Mouse (Mus musculus) midbrain, embryonic 12.5 days (tissue): ENCODE measurements around the gene Akirin1. TPM values are rescaled to one million over a fixed set of nuclear protein-coding genes. Genes with fewer than 3 reads are reported as not detected.
A peak's percentile ranks its signal among the peaks of the same experiment; 100 is the strongest.

Source experiments
- ATAC-seq: fragments of 200-750 bp; cut with Nextera tagmentation; 2 replicates; pipeline ENCODE4 v1.8.0; 2017; ENCODE audit warnings: low read depth, moderate TSS enrichment, moderate library complexity; ENCODE audit not compliant: low FRiP score
- H3K27ac ChIP-seq: fragments of 300-500 bp; sonication (generic); replicated peaks from 2 replicates; pipeline ENCODE4 v1.5.1; 2016; ENCODE audit warnings: mild to moderate bottlenecking
- H3K27me3 ChIP-seq: fragments of 300-500 bp; sonication (generic); 2 replicates; pipeline ENCODE4 v1.6.1; 2016; ENCODE audit warnings: mild to moderate bottlenecking
- H3K36me3 ChIP-seq: fragments of 300-500 bp; sonication (generic); 2 replicates; pipeline ENCODE4 v1.6.1; 2016
- H3K4me1 ChIP-seq: fragments of 300-500 bp; sonication (generic); 2 replicates; pipeline ENCODE4 v1.6.1; 2016
- H3K4me2 ChIP-seq: fragments of 300-500 bp; sonication (generic); replicated peaks from 2 replicates; pipeline ENCODE4 v1.6.1; 2016; ENCODE audit warnings: mild to moderate bottlenecking, moderate library complexity
- H3K4me3 ChIP-seq: fragments of 300-500 bp; sonication (generic); 2 replicates; pipeline ENCODE4 v1.5.1; 2016; ENCODE audit warnings: mild to moderate bottlenecking
- H3K9ac ChIP-seq: fragments of 300-500 bp; sonication (generic); replicated peaks from 2 replicates; pipeline ENCODE4 v1.6.1; 2016; ENCODE audit warnings: mild to moderate bottlenecking, moderate library complexity
- H3K9me3 ChIP-seq: fragments of 300-500 bp; sonication (generic); 2 replicates; pipeline ENCODE4 v1.6.1; 2016; ENCODE audit warnings: mild to moderate bottlenecking
- WGBS: fragments of 180-500 bp; shearing (Covaris S2); methylation state at CpG from one replicate; pipeline ENCODE4 v1.1.7; 2016; 5-methylcytosine and 5-hydroxymethylcytosine counted together
- polyA plus RNA-seq: library from polyadenylated mRNA; unstranded; fragments of >200 nt; fragmentation: Nextera tagmentation; extraction: Ambion mirVana; gene quantifications from 2 replicates; pipeline ENCODE4 v1.2.1, GENCODE M21; 2016

Gene Akirin1
- polyA plus RNA-seq, 1 experiment from 2014 or later: 102 TPM

DNA sequence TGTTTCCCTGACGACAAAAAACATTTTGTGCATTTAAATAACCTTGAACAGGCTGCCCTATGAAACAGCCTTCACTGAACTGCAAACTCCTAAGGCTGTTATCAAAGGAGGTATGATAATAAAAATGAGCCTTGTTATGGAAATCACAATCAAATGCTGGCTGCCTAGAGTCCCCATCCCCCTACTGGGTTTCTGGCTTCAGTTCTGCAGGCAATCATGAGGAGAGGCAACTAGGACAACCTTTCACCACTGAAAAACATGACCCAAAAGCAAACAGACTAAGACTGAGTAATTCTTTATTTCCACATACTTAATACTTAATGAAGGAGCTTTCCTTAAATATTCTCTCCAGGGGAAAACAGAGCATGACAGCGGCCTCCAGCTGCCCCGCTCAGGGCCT, 37.7 kb downstream of the Akirin1 start:
- Histone ChIP-seq H3K27me3 (no peaks in the 10 kb centered on the region), H3K27ac (no peak overlapping the region), H3K9ac (no peak overlapping the region), H3K4me3 (no peak overlapping the region), H3K4me1 (peaks cover 4% of the 10 kb centered on the region), H3K36me3 (peaks cover 32% of the 10 kb centered on the region), H3K4me2 (no peak overlapping the region), H3K9me3 (no peaks in the 10 kb centered on the region)
- WGBS: 90% methylated on average over 3 of the region's 3 CpGs
- ATAC-seq: no peak

- Histone ChIP-seq H3K27ac (no peak overlapping the region), H3K4me3 (no peak overlapping the region), H3K9me3 (no peaks in the 10 kb centered on the region), H3K9ac (no peak overlapping the region), H3K4me1 (no peaks in the 10 kb centered on the region), H3K4me2 (no peak overlapping the region), H3K27me3 (no peaks in the 10 kb centered on the region), H3K36me3 (peaks cover 4% of the 10 kb centered on the region; the same call in 1 of the 2 replicates)
- ATAC-seq: no peak
- 96% methylated on average over 5 of the region's 5 CpGs for WGBS
These were observed 42.8 kb downstream of the Akirin1 start for GRCm38 (mm10) chr4:123707340-123707739.

GRCm38 (mm10) chr4:123705340-123705739, 44.8 kb downstream of the Akirin1 start:
- Histone ChIP-seq H3K4me2 (no peak overlapping the region), H3K27me3 (no peaks in the 10 kb centered on the region), H3K4me3 (no peak overlapping the region), H3K27ac (no peak overlapping the region), H3K4me1 (no peaks in the 10 kb centered on the region), H3K9me3 (no peaks in the 10 kb centered on the region), H3K9ac (no peak overlapping the region), H3K36me3 (no peaks in the 10 kb centered on the region)
- ATAC-seq: no peak
- WGBS: 100% methylated on average over 2 of the region's 2 CpGs

DNA sequence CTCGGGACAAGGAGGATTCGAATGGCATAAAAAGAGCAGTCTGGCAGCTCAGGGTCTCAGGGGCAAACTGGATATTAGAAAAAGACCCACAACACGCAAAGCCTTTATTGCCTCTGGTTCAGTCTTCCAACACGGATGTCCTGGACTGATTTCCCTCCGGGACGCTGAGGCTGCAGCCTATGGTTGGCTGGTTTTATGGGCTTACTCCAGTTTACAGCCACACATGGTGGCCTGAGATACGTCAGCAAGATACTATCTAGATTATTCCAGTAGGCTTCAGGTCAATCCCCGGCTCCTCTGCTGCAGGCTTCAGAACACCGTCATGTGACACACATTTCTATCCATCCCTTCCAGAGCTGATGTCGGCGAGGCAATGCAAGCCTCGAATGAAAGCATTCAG, 56.8 kb downstream of the Akirin1 start:
- WGBS: 83% methylated on average over 12 of the region's 12 CpGs
- no peak overlapping the region for H3K9ac ChIP-seq
- no peak overlapping the region for H3K4me3 ChIP-seq

DNA sequence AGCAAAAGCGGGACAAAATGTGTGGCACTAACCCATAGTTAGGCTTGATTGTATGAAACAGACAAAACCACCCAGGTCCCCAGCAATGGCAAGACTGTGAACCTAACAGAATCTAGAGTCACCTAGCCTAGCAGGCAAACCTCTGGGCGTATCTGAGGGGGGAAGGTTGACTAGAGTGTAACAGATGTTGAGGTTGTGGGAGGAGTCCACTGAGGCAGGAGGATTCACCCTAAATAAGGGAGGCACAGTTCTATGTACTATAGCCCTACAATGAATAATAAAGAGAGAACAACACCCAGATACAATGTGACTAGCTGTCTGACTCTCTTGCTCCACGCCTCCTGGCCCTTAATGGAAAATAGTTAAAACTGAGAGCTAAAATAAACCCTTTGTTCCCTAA, 58.1 kb downstream of the Akirin1 start:
- Histone ChIP-seq H3K9me3 (no peaks in the 10 kb centered on the region), H3K9ac (no peak overlapping the region), H3K27ac (no peak overlapping the region), H3K36me3 (no peaks in the 10 kb centered on the region), H3K4me1 (peaks cover 3% of the 10 kb centered on the region; the same call in 1 of the 2 replicates), H3K27me3 (no peaks in the 10 kb centered on the region), H3K4me3 (no peak overlapping the region), H3K4me2 (no peak overlapping the region)
- ATAC-seq: no peak
- 83% methylated on average over 3 of the region's 3 CpGs for WGBS

More for the DNA sequence above, 56.8 kb downstream of the Akirin1 start:
- Histone ChIP-seq H3K27me3 (no peaks in the 10 kb centered on the region), H3K4me1 (no peaks in the 10 kb centered on the region), H3K27ac (no peak overlapping the region), H3K4me2 (no peak overlapping the region), H3K9me3 (no peaks in the 10 kb centered on the region), H3K36me3 (no peaks in the 10 kb centered on the region)
- ATAC-seq: no peak

DNA sequence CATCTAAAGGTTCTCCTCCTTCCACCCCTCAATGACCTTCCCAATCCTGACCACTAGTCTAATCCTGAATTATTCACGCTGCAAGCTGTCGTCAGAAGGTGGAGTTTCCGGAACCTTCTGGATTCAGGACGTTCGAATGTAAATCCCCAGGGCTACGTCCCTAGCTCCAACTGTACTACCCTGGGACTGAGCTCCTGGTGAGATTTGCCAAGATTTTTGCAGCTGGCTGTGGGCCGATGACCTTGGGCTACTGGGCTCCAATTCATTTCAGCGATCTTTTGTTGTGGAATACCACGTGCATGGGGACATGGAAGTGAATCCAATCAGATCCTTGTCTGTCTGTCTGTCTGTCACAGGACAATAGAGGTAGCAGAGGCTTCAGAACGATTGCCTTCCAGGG, 59.8 kb downstream of the Akirin1 start:
- WGBS: 83% methylated on average over 10 of the region's 10 CpGs
- Histone ChIP-seq H3K9me3 (no peaks in the 10 kb centered on the region), H3K36me3 (no peaks in the 10 kb centered on the region), H3K4me3 (no peak overlapping the region), H3K4me1 (peaks cover 15% of the 10 kb centered on the region), H3K27ac (no peak overlapping the region), H3K27me3 (0 out of 2 replicates have a peak, but pooled peaks cover 7% of the 10 kb centered on the region), H3K4me2 (no peak overlapping the region), H3K9ac (no peak overlapping the region)
- no peak for ATAC-seq

DNA sequence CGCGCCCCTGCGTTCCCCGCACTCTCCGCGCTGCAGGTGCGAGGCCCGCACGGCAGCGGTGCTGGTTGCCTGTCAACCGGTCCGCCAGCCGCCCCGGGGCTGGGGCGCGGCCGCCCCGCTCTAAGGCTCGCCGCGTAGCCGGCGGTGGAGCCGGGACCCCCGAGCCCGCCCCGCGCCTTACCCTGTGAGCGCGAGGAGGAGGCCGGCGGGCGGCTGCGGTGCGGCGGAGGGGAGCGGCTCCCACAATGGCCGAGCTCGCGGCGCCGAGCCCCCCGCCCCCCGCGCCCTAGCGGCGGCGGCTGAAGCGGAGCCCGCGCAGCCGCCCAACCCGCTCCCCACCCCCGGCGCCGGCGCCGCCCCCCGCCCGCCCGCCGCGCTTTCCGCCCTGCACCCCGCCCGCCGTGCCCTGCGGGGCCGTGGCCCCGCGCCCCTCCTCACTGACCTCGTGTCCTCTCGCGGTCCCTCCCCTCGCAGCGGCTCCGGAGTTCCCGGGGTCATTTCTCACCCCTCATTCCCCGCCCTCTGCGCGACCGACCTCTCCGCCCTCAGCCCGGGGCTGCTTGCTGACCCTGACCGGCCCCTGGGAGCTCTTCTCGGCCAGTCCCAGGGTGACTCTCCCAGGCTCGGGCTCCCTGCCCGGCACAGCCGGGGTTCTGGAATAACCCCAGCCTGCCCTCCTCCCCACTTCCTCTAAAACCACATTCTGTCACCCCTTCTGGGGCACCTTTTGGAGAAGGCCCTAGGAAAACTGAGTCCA, 62.9 kb downstream of the Akirin1 start:
- peak; percentile 75 for ATAC-seq
- H3K4me3 ChIP-seq: peak overlapping the region; percentile 85
- peaks cover 18% of the 10 kb centered on the region for H3K4me1 ChIP-seq
- WGBS: under 1% methylated on average over 39 of the region's 89 CpGs
- H3K36me3 ChIP-seq: 0 out of 2 replicates have a peak, but pooled peaks cover 10% of the 10 kb centered on the region
- peak overlapping the region; percentile 87 for H3K27ac ChIP-seq
- H3K9me3 ChIP-seq: no peaks in the 10 kb centered on the region
- H3K4me2 ChIP-seq: peak overlapping the region; percentile 96
- H3K9ac ChIP-seq: peak overlapping the region; percentile 90
- 0 out of 2 replicates have a peak, but pooled peaks cover 11% of the 10 kb centered on the region for H3K27me3 ChIP-seq

DNA sequence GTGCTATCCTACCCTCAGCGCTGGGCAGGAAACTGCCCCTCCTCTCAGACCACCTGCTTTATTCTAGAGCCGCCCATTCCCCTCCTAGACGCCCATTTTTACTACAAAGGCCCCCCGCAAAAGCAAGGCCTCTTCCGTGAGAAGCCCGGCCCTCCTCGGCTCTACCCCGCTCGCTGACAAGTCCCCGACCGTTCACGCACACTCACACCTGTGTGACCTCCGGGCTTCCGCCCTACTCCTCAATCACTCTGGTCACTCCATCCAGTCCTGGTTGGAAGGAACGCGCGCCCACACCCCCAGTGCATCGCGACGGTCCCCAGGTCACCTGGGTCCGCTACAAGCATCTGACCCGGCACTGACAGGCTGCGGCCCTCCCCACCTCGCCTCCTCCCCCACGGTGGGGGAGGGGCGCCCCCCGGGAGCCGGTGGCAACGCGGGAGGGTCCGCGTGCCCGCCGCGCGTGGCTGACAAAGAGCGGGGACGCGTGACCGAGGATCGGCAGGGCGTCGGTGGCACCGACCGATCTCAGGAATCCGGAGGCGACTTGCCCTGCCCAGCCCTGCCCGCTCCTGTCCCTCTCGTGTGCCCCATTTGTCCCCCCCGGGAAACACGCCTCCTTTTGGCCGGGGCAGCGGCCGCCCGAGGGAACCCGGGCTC, 63.6 kb downstream of the Akirin1 start:
- peak; percentile 67 for ATAC-seq
- Histone ChIP-seq H3K9ac (peak overlapping the region; percentile 90), H3K4me2 (peak overlapping the region; percentile 96), H3K27ac (peak overlapping the region; percentile 87), H3K4me1 (peaks cover 18% of the 10 kb centered on the region), H3K4me3 (peak overlapping the region; percentile 85), H3K9me3 (no peaks in the 10 kb centered on the region), H3K27me3 (0 out of 2 replicates have a peak, but pooled peaks cover 11% of the 10 kb centered on the region), H3K36me3 (0 out of 2 replicates have a peak, but pooled peaks cover 13% of the 10 kb centered on the region)
- WGBS: under 1% methylated on average over 56 of the region's 56 CpGs

GRCm38 (mm10) chr4:123685506-123686242, 64.5 kb downstream of the Akirin1 start:
- no peaks in the 10 kb centered on the region for H3K9me3 ChIP-seq
- 0 out of 2 replicates have a peak overlapping the region, but pooled peaks have one; percentile 87 for H3K27ac ChIP-seq
- H3K27me3 ChIP-seq: 0 out of 2 replicates have a peak, but pooled peaks cover 11% of the 10 kb centered on the region
- H3K4me2 ChIP-seq: peak overlapping the region; percentile 96
- peak overlapping the region; percentile 85 for H3K4me3 ChIP-seq
- peak overlapping the region; percentile 90 for H3K9ac ChIP-seq
- 49% methylated on average over 8 of the region's 8 CpGs for WGBS
- no peak for ATAC-seq
- 0 out of 2 replicates have a peak, but pooled peaks cover 13% of the 10 kb centered on the region for H3K36me3 ChIP-seq
- H3K4me1 ChIP-seq: peaks cover 18% of the 10 kb centered on the region

- 0 out of 2 replicates have a peak, but pooled peaks cover 11% of the 10 kb centered on the region for H3K27me3 ChIP-seq
- no peak for ATAC-seq
- H3K27ac ChIP-seq: no peak overlapping the region
- peak overlapping the region; percentile 85 for H3K4me3 ChIP-seq
- no peak overlapping the region for H3K9ac ChIP-seq
- H3K4me1 ChIP-seq: peaks cover 18% of the 10 kb centered on the region
- 0 out of 2 replicates have a peak, but pooled peaks cover 13% of the 10 kb centered on the region for H3K36me3 ChIP-seq
- 78% methylated on average over 7 of the region's 7 CpGs for WGBS
- H3K9me3 ChIP-seq: no peaks in the 10 kb centered on the region
- peak overlapping the region; percentile 96 for H3K4me2 ChIP-seq
These were observed 65.1 kb downstream of the Akirin1 start for GRCm38 (mm10) chr4:123685046-123685445.
